9 mouse cellular contexts compared by ENCODE assay signal in the genomic region with DNA sequence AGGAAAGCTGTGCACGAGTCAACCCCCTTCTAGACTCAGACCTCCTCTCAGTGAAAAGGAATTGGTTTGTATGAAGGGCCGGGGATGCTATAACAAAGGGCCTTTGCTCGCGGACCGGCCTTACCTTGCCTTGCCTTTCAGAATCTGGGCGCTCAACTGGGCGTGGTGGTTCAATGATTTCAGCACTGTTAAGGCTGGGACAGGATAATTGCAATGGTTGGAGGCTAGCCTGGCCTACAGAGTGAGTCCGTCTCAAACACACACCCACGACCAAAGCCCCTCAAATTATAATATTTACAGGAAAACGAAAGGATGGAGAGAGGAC. TPM values are rescaled to one million over a fixed set of nuclear protein-coding genes. Genes with fewer than 3 reads are reported as not detected.
A peak's percentile ranks its signal among the peaks of the same experiment; 100 is the strongest.
DNase-seq lines count a peak whose midpoint lies in the region; ATAC-seq lines count a peak whose summit lies in the region.
"Had no signal": no experiment of that assay in that cellular context is flagged by ENCODE, and none has a peak within 500 bp of the region (broad histone marks: within the 10 kb centered on the region; RNA-seq: fewer than 3 reads in every experiment).

Gene Gipc2 (minus strand): TSS at position 132 of the 325 bp plus-strand sequence.

- peak within 1 kb of the TSS; percentile 70 for H3K9ac ChIP-seq in kidney, embryonic 16.5 days (replicated peaks; ENCODE audit: low read length)
- peak within 1 kb of the TSS; percentile 82 for H3K9ac ChIP-seq in hindbrain, embryonic 13.5 days
- peak within 1 kb of the TSS; percentile 56 for H3K9ac ChIP-seq in midbrain, embryonic 12.5 days (replicated peaks)

- H3K4me3 ChIP-seq in kidney, embryonic 16.5 days (ENCODE audit: low read length) = peak within 1 kb of the TSS; percentile 61
- peak within 1 kb of the TSS; percentile 66 for H3K4me3 ChIP-seq in embryonic facial prominence, embryonic 10.5 days
- H3K4me3 ChIP-seq in hindbrain, embryonic 13.5 days = peak within 1 kb of the TSS; percentile 65
- peak within 1 kb of the TSS; percentile 55 for H3K4me3 ChIP-seq in midbrain, embryonic 12.5 days

- H3K27me3 ChIP-seq in kidney, embryonic 16.5 days (ENCODE audit: insufficient read depth, low read length) = 0 out of 2 replicates have a peak, but pooled peaks cover 3% of the 10 kb centered on the region
- H3K27me3 ChIP-seq in embryonic facial prominence, embryonic 10.5 days (replicated peaks; ENCODE audit: low read depth, poor library complexity, severe bottlenecking) = peaks cover 47% of the 10 kb centered on the region
- peaks cover 17% of the 10 kb centered on the region for H3K27me3 ChIP-seq in hindbrain, embryonic 13.5 days
- H3K27me3 ChIP-seq in midbrain, embryonic 12.5 days = peaks cover 42% of the 10 kb centered on the region

- no peaks in the 10 kb centered on the region for H3K36me3 ChIP-seq in kidney, embryonic 16.5 days (ENCODE audit: insufficient read depth, low read length)
- H3K36me3 ChIP-seq in embryonic facial prominence, embryonic 10.5 days (replicated peaks) = no peaks in the 10 kb centered on the region
- no peaks in the 10 kb centered on the region for H3K36me3 ChIP-seq in hindbrain, embryonic 13.5 days
- no peaks in the 10 kb centered on the region for H3K36me3 ChIP-seq in midbrain, embryonic 12.5 days

- DNase-seq in kidney, adult 11 months = no peak
- DNase-seq in embryonic facial prominence, embryonic 10.5 days (ENCODE audit: low spot score) = no peak
- DNase-seq in gastrocnemius, adult 18-20 months (ENCODE audit: low spot score) = no peak
- no peak for DNase-seq in thymus, postnatal 4 days
- DNase-seq in cerebellum, postnatal 4 days (ENCODE audit: low spot score in 2 of 2) = no peak

- 0 out of 2 replicates have a peak, but pooled peaks cover 8% of the 10 kb centered on the region for H3K9me3 ChIP-seq in kidney, embryonic 16.5 days (ENCODE audit: low read length)
- no peaks in the 10 kb centered on the region for H3K9me3 ChIP-seq in embryonic facial prominence, embryonic 10.5 days
- 0 out of 2 replicates have a peak, but pooled peaks cover 7% of the 10 kb centered on the region for H3K9me3 ChIP-seq in hindbrain, embryonic 13.5 days
- no peaks in the 10 kb centered on the region for H3K9me3 ChIP-seq in midbrain, embryonic 12.5 days

- peaks cover 18% of the 10 kb centered on the region for H3K4me1 ChIP-seq in kidney, embryonic 16.5 days (ENCODE audit: insufficient read depth, low read length)
- peaks cover 24% of the 10 kb centered on the region for H3K4me1 ChIP-seq in embryonic facial prominence, embryonic 10.5 days
- H3K4me1 ChIP-seq in hindbrain, embryonic 13.5 days (replicated peaks) = peaks cover 32% of the 10 kb centered on the region
- peaks cover 22% of the 10 kb centered on the region for H3K4me1 ChIP-seq in midbrain, embryonic 12.5 days

- no peak for ATAC-seq in kidney, embryonic 16.5 days (ENCODE audit: low FRiP score, low TSS enrichment)
- ATAC-seq in hindbrain, embryonic 13.5 days (ENCODE audit: low FRiP score) = no peak
- peak; percentile 53 for ATAC-seq in midbrain, embryonic 12.5 days (ENCODE audit: low FRiP score, low read depth)

- 10% methylated on average over 10 of the region's 10 CpGs for WGBS in kidney, embryonic 16.5 days
- 6% methylated on average over 10 of the region's 10 CpGs for WGBS in embryonic facial prominence, embryonic 10.5 days
- WGBS in hindbrain, embryonic 13.5 days = 4% methylated on average over 10 of the region's 10 CpGs
- 8% methylated on average over 10 of the region's 10 CpGs for WGBS in midbrain, embryonic 12.5 days

- peak within 1 kb of the TSS; percentile 34; the same call in 1 of the 2 replicates for H3K27ac ChIP-seq in kidney, embryonic 16.5 days (ENCODE audit: low read length)
- peak within 1 kb of the TSS; percentile 81 for H3K27ac ChIP-seq in embryonic facial prominence, embryonic 10.5 days (replicated peaks)
- H3K27ac ChIP-seq in hindbrain, embryonic 13.5 days = peak within 1 kb of the TSS; percentile 80
- H3K27ac ChIP-seq in midbrain, embryonic 12.5 days (replicated peaks) = 0 out of 2 replicates have a peak within 1 kb of the TSS, but pooled peaks have one; percentile 30
- H3K27ac ChIP-seq: macrophage had no signal

- H3K4me2 ChIP-seq in kidney, embryonic 16.5 days (replicated peaks; ENCODE audit: low read depth, low read length) = peak within 1 kb of the TSS; percentile 98
- peak within 1 kb of the TSS; percentile 93 for H3K4me2 ChIP-seq in hindbrain, embryonic 13.5 days
- H3K4me2 ChIP-seq in midbrain, embryonic 12.5 days (replicated peaks) = peak within 1 kb of the TSS; percentile 92

RNA-seq across cellular contexts. Expression of gene Gipc2, which starts in this region (rescaled TPM):
- 43.7 and 45.7 TPM in 2 replicates for polyA plus RNA-seq in kidney, embryonic 16.5 days (2015; fragmentation: Nextera tagmentation; extraction: Ambion mirVana)
- 3.6 TPM in 2 replicates for polyA plus RNA-seq in embryonic facial prominence, embryonic 10.5 days (2016; fragmentation: Nextera tagmentation; extraction: Ambion mirVana)
- 8.4 and 9.2 TPM in 2 replicates for polyA plus RNA-seq in hindbrain, embryonic 13.5 days (2015; fragmentation: Nextera tagmentation; extraction: Ambion mirVana)
- 1.5 and 2.4 TPM in 2 replicates for polyA plus RNA-seq in midbrain, embryonic 12.5 days (2016; fragmentation: Nextera tagmentation; extraction: Ambion mirVana)
- total RNA-seq in gastrocnemius, adult 18-20 months (2021) = under 1 TPM in 1 of 2 experiments, not detected in 1; 0.55 TPM
- polyA plus RNA-seq: macrophage had no signal

Comparison
In these comparisons a context has a peak if more than half of its experiments do, and no peak if none do; other contexts are left out.
1. H3K27ac ChIP-seq: peak in every context shown above with its lines; median percentile 81 in embryonic facial prominence, embryonic 10.5 days; 80 in hindbrain, embryonic 13.5 days; 34 in kidney, embryonic 16.5 days; 30 in midbrain, embryonic 12.5 days.